Mouse (Mus musculus): ENCODE measurements at regions not wholly inside any gene's neighbourhood (a gene's known extent, or its start where the extent isn't known, plus 50 kb on each side); places are given as distances from the start of the nearest gene placed in this dataset.
"Not testable (repeated sequence)": the region's sequence is repeated elsewhere in the genome, so short reads cannot be mapped to it uniquely, and the experiment has no call there.

GRCm38 (mm10) chrX:35791273-35791672 is 97.4 kb upstream of the Dock11 start:
- intact Hi-C loops (cut with DNase I) = no loop called here

GRCm38 (mm10) chrX:35813206-35813605 is 75.4 kb upstream of the Dock11 start:
- DNase-seq (ENCODE audit: low spot score in 2 of 2) = peak; percentile 4 to 13

More at GRCm38 (mm10) chrX:35791273-35791672, 97.4 kb upstream of the Dock11 start:
- DNase-seq (ENCODE audit: low spot score in 2 of 2) = no peak

GRCm38 (mm10) chrX:35834411-35834810 is 54.2 kb upstream of the Dock11 start:
- DNase-seq (ENCODE audit: low spot score in 2 of 2) = peak in 1 of 2 experiments; percentile 12
- intact Hi-C loops (cut with DNase I) = not testable (repeated sequence)

More at GRCm38 (mm10) chrX:35813206-35813605, 75.4 kb upstream of the Dock11 start:
- intact Hi-C loops (cut with DNase I) = no loop called here

GRCm38 (mm10) chrX:35838064-35838463 is 50.6 kb upstream of the Dock11 start:
- intact Hi-C loops (cut with DNase I) = loop anchor here (5.0 kb wide), 1 partner anchor 159 kb away; no protein-coding TSS in a partner anchor
- DNase-seq (ENCODE audit: low spot score in 2 of 2) = no peak

Measured in left cerebral cortex, postnatal 36 days (tissue).